Mouse (Mus musculus): ENCODE results near the gene D7Ertd443e. TPM values are rescaled to one million over a fixed set of nuclear protein-coding genes. Genes with fewer than 3 reads are reported as not detected.
A peak's percentile ranks its signal among the peaks of the same experiment; 100 is the strongest.

Gene D7Ertd443e
- polyA plus RNA-seq, 1 experiment = 0.01 TPM

DNA sequence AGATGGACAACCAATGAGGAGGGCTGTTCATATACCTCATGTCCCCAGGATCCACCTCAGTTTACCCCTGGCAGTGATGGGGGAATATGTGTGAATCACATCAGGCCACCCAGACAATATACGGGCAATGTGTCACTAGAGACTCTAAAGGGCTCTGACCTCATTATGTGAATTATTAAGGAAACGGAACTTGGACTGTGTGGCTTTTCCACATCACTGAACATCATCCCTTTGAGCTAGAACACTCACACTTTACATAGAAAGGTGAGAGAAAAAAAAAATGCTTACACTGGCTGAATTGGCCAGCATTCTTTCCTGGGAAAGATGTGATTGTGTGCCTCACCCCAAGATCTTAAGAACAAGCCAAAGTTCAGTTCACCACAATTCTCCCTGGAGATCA is 15.3 kb upstream of the D7Ertd443e start:
- H3K79me2 ChIP-seq (ENCODE audit: control insufficient read depth, insufficient read depth) = no peaks in the 10 kb centered on the region
- H3K79me3 ChIP-seq (ENCODE audit: low read depth) = no peaks in the 10 kb centered on the region
- H3ac ChIP-seq (ENCODE audit: control insufficient read depth, insufficient read length, low read depth) = no peak overlapping the region
- TF ChIP-seq FOSL1 (IDR thresholded peaks at IDR 0.05; ENCODE audit: insufficient read depth, low read length, poor library complexity, severe bottlenecking) (no peak), MYOG (IDR thresholded peaks at IDR 0.05; ENCODE audit: control insufficient read depth, extremely low read depth, insufficient read length) (no peak), MAX (IDR thresholded peaks at IDR 0.05) (no peak), USF1 (IDR thresholded peaks at IDR 0.05; ENCODE audit: low read depth) (no peak), CTCF (IDR thresholded peaks at IDR 0.05; ENCODE audit: control insufficient read depth, insufficient read depth, insufficient read length) (no peak), MYOD1 (IDR thresholded peaks at IDR 0.05; ENCODE audit: control insufficient read depth, insufficient read length, low read depth) (no peak), CEBPB (IDR thresholded peaks at IDR 0.05; ENCODE audit: low read depth) (no peak)
- H3K27me3 ChIP-seq (ENCODE audit: control insufficient read depth, insufficient read depth, insufficient read length) = peaks cover 8% of the 10 kb centered on the region
- H3K4me3 ChIP-seq (ENCODE audit: insufficient read depth, poor library complexity, severe bottlenecking) = no peak overlapping the region
- H3K36me3 ChIP-seq (ENCODE audit: control insufficient read depth, insufficient read depth) = no peaks in the 10 kb centered on the region

DNA sequence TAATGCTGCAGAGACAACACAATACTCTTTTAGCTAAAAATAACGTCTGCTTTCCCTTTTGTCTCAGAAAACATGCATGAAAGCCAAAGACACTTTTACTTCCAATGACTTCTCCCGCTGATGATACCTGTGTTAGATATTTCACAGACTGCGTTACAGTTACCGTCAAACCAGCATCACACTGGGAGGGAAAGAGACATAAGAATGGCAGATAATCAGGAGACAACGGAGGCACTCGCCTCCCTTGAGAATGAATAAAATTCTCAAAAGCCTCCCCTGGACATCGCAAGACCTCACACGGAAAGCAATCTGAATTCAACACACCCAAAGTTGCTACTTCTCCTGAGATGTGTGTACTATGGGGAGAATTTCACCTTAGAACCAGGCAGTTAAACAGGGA is 11.3 kb upstream of the D7Ertd443e start:
- Histone ChIP-seq H3K36me3 (ENCODE audit: control insufficient read depth, insufficient read depth) (no peaks in the 10 kb centered on the region), H3ac (ENCODE audit: control insufficient read depth, insufficient read length, low read depth) (no peak overlapping the region), H3K79me3 (ENCODE audit: low read depth) (no peaks in the 10 kb centered on the region), H3K79me2 (ENCODE audit: control insufficient read depth, insufficient read depth) (no peaks in the 10 kb centered on the region), H3K4me3 (ENCODE audit: insufficient read depth, poor library complexity, severe bottlenecking) (no peak overlapping the region), H3K27me3 (ENCODE audit: control insufficient read depth, insufficient read depth, insufficient read length) (peaks cover 8% of the 10 kb centered on the region)
- TF ChIP-seq CTCF (IDR thresholded peaks at IDR 0.05; ENCODE audit: control insufficient read depth, insufficient read depth, insufficient read length) (no peak), USF1 (IDR thresholded peaks at IDR 0.05; ENCODE audit: low read depth) (no peak), CEBPB (IDR thresholded peaks at IDR 0.05; ENCODE audit: low read depth) (no peak), MYOG (IDR thresholded peaks at IDR 0.05; ENCODE audit: control insufficient read depth, extremely low read depth, insufficient read length) (no peak), FOSL1 (IDR thresholded peaks at IDR 0.05; ENCODE audit: insufficient read depth, low read length, poor library complexity, severe bottlenecking) (no peak), MAX (IDR thresholded peaks at IDR 0.05) (no peak), MYOD1 (IDR thresholded peaks at IDR 0.05; ENCODE audit: control insufficient read depth, insufficient read length, low read depth) (no peak)

DNA sequence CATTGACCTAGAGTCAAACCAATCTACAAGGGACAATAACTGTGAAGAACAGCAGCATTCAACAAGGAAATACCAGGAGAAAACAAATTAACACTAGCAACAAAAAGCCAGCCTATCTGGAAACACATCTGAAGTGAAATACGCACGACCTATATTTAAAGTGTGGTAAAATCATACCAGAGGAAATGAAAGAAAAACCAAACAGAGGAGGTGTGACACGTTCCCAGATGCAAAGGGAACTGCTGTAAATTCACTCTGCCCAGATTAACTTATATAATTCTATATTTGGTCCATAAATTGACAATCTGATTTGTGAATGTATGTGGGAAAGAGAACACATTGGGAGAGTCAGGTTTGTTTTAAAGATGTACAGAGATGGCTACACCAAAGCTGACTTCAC is 2.7 kb downstream of the D7Ertd443e start:
- no peak overlapping the region for H3K4me3 ChIP-seq (ENCODE audit: insufficient read depth, poor library complexity, severe bottlenecking)
- H3K36me3 ChIP-seq (ENCODE audit: control insufficient read depth, insufficient read depth) = no peaks in the 10 kb centered on the region
- H3K79me2 ChIP-seq (ENCODE audit: control insufficient read depth, insufficient read depth) = no peaks in the 10 kb centered on the region
- H3K79me3 ChIP-seq (ENCODE audit: low read depth) = no peaks in the 10 kb centered on the region
- H3K27me3 ChIP-seq (ENCODE audit: control insufficient read depth, insufficient read depth, insufficient read length) = no peaks in the 10 kb centered on the region
- TF ChIP-seq USF1 (IDR thresholded peaks at IDR 0.05; ENCODE audit: low read depth) (no peak), FOSL1 (IDR thresholded peaks at IDR 0.05; ENCODE audit: insufficient read depth, low read length, poor library complexity, severe bottlenecking) (no peak), CEBPB (IDR thresholded peaks at IDR 0.05; ENCODE audit: low read depth) (no peak), MYOG (IDR thresholded peaks at IDR 0.05; ENCODE audit: control insufficient read depth, extremely low read depth, insufficient read length) (no peak), MYOD1 (IDR thresholded peaks at IDR 0.05; ENCODE audit: control insufficient read depth, insufficient read length, low read depth) (no peak), MAX (IDR thresholded peaks at IDR 0.05) (no peak), CTCF (IDR thresholded peaks at IDR 0.05; ENCODE audit: control insufficient read depth, insufficient read depth, insufficient read length) (no peak)
- no peak overlapping the region for H3ac ChIP-seq (ENCODE audit: control insufficient read depth, insufficient read length, low read depth)

DNA sequence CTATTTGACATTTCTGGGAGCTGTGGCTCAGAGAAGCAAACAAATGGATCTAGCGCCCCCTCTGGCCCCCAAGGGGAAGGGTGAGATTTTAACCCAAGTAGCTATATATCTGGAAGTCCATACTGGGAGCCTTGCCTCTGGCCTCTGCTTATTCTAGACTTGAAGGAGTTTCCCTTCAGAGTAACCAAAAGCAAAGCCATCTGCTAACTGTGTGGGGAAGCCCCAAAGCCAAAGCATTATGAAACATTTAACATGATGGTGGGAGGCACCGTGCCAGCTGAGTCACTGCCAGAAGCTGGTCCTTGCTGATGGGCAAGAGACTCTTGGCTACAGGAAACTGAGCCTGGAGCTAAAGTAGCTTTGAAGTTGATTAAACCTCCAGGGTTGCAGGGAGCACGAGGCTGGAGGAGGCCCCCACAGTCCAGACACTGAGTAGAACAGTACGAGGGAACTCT is 4.0 kb downstream of the D7Ertd443e start:
- Histone ChIP-seq H3K27me3 (ENCODE audit: control insufficient read depth, insufficient read depth, insufficient read length) (no peaks in the 10 kb centered on the region), H3ac (ENCODE audit: control insufficient read depth, insufficient read length, low read depth) (no peak overlapping the region), H3K79me2 (ENCODE audit: control insufficient read depth, insufficient read depth) (no peaks in the 10 kb centered on the region), H3K79me3 (ENCODE audit: low read depth) (no peaks in the 10 kb centered on the region), H3K4me3 (ENCODE audit: insufficient read depth, poor library complexity, severe bottlenecking) (no peak overlapping the region), H3K36me3 (ENCODE audit: control insufficient read depth, insufficient read depth) (no peaks in the 10 kb centered on the region)
- TF ChIP-seq MYOG (IDR thresholded peaks at IDR 0.05; ENCODE audit: control insufficient read depth, extremely low read depth, insufficient read length) (no peak), USF1 (IDR thresholded peaks at IDR 0.05; ENCODE audit: low read depth) (no peak), MYOD1 (IDR thresholded peaks at IDR 0.05; ENCODE audit: control insufficient read depth, insufficient read length, low read depth) (no peak), MAX (IDR thresholded peaks at IDR 0.05) (no peak), FOSL1 (IDR thresholded peaks at IDR 0.05; ENCODE audit: insufficient read depth, low read length, poor library complexity, severe bottlenecking) (no peak), CEBPB (IDR thresholded peaks at IDR 0.05; ENCODE audit: low read depth) (no peak), CTCF (IDR thresholded peaks at IDR 0.05; ENCODE audit: control insufficient read depth, insufficient read depth, insufficient read length) (no peak)

GRCm38 (mm10) chr7:134378273-134378672 is 7.2 kb downstream of the D7Ertd443e start:
- no peaks in the 10 kb centered on the region for H3K79me2 ChIP-seq (ENCODE audit: control insufficient read depth, insufficient read depth)
- H3K79me3 ChIP-seq (ENCODE audit: low read depth) = no peaks in the 10 kb centered on the region
- TF ChIP-seq CTCF (IDR thresholded peaks at IDR 0.05; ENCODE audit: control insufficient read depth, insufficient read depth, insufficient read length) (peak; percentile 40), MYOD1 (IDR thresholded peaks at IDR 0.05; ENCODE audit: control insufficient read depth, insufficient read length, low read depth) (no peak)
- no peaks in the 10 kb centered on the region for H3K36me3 ChIP-seq (ENCODE audit: control insufficient read depth, insufficient read depth)
- no peak overlapping the region for H3K4me3 ChIP-seq (ENCODE audit: insufficient read depth, poor library complexity, severe bottlenecking)
- no peaks in the 10 kb centered on the region for H3K27me3 ChIP-seq (ENCODE audit: control insufficient read depth, insufficient read depth, insufficient read length)
- H3ac ChIP-seq (ENCODE audit: control insufficient read depth, insufficient read length, low read depth) = no peak overlapping the region

DNA sequence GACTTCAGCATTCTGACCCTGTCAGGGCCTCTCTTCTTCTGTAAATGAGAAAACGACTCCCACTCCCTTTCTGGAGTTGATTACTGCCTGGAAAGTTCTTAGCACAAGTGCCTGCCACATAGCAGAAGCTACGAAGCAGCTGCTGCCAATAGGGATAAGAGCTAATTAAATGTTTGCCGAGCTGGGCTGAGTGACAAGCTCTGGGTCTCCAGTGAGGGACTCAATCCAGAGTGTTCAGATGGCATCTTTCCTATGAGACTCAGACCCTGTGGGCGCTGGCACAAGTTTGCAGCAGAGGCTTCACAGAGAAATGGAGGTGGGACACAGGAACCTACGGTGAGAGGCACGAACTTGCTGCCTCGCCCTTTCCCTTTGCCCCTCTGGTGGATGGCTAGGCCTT is 8.7 kb downstream of the D7Ertd443e start:
- H3K79me2 ChIP-seq (ENCODE audit: control insufficient read depth, insufficient read depth) = no peaks in the 10 kb centered on the region
- H3K79me3 ChIP-seq (ENCODE audit: low read depth) = no peaks in the 10 kb centered on the region
- no peak overlapping the region for H3ac ChIP-seq (ENCODE audit: control insufficient read depth, insufficient read length, low read depth)
- H3K27me3 ChIP-seq (ENCODE audit: control insufficient read depth, insufficient read depth, insufficient read length) = peaks cover 3% of the 10 kb centered on the region
- TF ChIP-seq USF1 (IDR thresholded peaks at IDR 0.05; ENCODE audit: low read depth) (no peak), MYOD1 (IDR thresholded peaks at IDR 0.05; ENCODE audit: control insufficient read depth, insufficient read length, low read depth) (no peak), FOSL1 (IDR thresholded peaks at IDR 0.05; ENCODE audit: insufficient read depth, low read length, poor library complexity, severe bottlenecking) (no peak), MAX (IDR thresholded peaks at IDR 0.05) (no peak), MYOG (IDR thresholded peaks at IDR 0.05; ENCODE audit: control insufficient read depth, extremely low read depth, insufficient read length) (no peak), CEBPB (IDR thresholded peaks at IDR 0.05; ENCODE audit: low read depth) (no peak), CTCF (IDR thresholded peaks at IDR 0.05; ENCODE audit: control insufficient read depth, insufficient read depth, insufficient read length) (no peak)
- H3K36me3 ChIP-seq (ENCODE audit: control insufficient read depth, insufficient read depth) = no peaks in the 10 kb centered on the region
- no peak overlapping the region for H3K4me3 ChIP-seq (ENCODE audit: insufficient read depth, poor library complexity, severe bottlenecking)

Measured in C2C12 (cell line).